Mouse (Mus musculus): ENCODE measurements around the gene Stpg2. TPM values are rescaled to one million over a fixed set of nuclear protein-coding genes. Genes with fewer than 3 reads are reported as not detected.
"Not testable (repeated sequence)": the region's sequence is repeated elsewhere in the genome, so short reads cannot be mapped to it uniquely, and the experiment has no call there.

Gene Stpg2
- polyA plus RNA-seq, 1 experiment from 2014 or later, result 0.11 TPM

DNA sequence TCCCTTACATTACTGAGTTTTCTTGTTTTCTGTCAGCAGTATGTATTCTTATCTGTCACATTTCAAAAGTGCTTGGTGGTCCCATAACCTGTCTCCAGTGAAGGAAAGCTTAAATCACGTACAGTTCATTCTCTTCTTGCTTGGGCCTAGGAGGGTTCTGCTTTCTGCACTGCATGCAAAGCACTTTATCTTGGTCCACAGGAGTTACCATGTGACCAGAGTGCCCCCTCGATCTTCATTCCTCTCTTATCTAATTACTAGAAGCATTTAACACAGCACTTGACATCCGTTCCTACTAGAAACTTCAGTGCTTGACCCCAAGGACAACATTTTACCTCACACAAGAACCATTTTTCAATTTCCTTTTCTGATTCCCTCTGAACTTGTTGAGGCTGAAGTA, 470.7 kb downstream of the Stpg2 start:
- Histone ChIP-seq H3K4me3 (no peak overlapping the region), H3K36me3 (no peaks in the 10 kb centered on the region), H3K27me3 (ENCODE audit: low read depth, poor library complexity, severe bottlenecking) (no peaks in the 10 kb centered on the region), H3K4me1 (no peaks in the 10 kb centered on the region), H3K9me3 (replicated peaks) (no peaks in the 10 kb centered on the region), H3K27ac (replicated peaks) (no peak overlapping the region)
- WGBS, result 75% methylated on average over 3 of the region's 3 CpGs
- no peak for DNase-seq (ENCODE audit: low spot score)

DNA sequence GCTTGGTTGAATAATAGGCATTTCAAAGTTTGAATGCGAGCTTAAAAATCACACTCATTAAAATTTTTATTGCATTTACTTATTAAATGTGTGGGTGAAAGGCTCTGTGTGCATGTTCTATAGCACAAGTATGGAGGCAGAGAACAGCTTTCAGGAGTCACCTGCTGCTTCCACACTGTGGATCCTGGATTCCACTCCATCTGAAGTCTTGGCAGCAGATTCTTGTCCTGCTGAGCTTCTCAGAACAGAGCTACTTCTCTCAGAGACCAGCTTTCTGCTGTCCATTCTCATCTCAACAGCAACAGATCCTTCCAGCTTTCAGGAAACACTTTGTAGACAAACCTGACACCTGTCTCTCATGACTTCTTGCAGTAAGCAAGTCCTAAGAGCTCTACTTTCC, 471.2 kb downstream of the Stpg2 start:
- DNase-seq (ENCODE audit: low spot score), result no peak
- Histone ChIP-seq H3K4me3 (no peak overlapping the region), H3K27ac (replicated peaks) (no peak overlapping the region)

DNA sequence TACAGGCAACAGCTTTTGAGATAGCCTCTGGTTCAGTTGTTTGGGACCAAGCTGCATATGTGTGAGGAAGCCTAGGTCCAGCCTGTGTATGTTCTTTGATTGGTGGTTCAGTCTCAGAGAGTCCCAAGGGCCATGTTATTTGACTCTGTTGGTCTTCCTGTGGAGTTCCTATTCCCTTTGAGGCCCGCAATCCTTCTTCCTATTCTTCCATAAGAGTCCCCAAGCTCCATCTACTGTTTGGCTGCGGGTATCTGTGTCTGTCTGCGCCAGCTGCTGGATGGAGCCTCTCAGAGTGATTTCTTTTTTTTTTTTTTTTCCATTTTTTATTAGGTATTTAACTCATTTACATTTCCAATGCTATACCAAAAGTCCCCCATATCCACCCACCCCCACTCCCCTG, 498.7 kb downstream of the Stpg2 start:
- H3K27ac ChIP-seq (replicated peaks); DNase-seq (ENCODE audit: low spot score); H3K4me3 ChIP-seq; H3K27me3 ChIP-seq (ENCODE audit: low read depth, poor library complexity, severe bottlenecking); H3K9me3 ChIP-seq (replicated peaks); H3K4me1 ChIP-seq; H3K36me3 ChIP-seq: not testable (repeated sequence)
- WGBS, result 94% methylated on average over 3 of the region's 3 CpGs

More for the DNA sequence above, 471.2 kb downstream of the Stpg2 start:
- Histone ChIP-seq H3K4me1 (no peaks in the 10 kb centered on the region), H3K9me3 (replicated peaks) (no peaks in the 10 kb centered on the region), H3K36me3 (no peaks in the 10 kb centered on the region), H3K27me3 (ENCODE audit: low read depth, poor library complexity, severe bottlenecking) (no peaks in the 10 kb centered on the region)
- 92% methylated on average over 1 of the region's 1 CpGs for WGBS

DNA sequence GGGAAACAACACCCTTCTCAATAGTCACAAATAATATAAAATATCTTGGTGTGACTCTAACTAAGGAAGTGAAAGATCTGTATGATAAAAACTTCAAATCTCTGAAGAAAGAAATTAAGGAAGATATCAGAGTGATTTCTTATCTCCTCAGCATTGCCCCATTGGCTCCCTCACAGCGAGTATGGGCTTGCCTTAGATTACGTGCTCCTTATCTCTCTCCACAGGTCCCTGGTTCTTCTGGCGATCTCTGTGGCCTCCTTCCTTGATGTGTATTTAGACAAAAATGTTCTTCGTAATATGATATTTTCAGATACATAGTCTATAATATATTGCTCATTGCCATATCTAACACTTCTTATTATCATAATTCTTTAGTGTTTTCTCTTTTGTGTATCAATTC, 501.9 kb downstream of the Stpg2 start:
- H3K4me3 ChIP-seq; H3K27me3 ChIP-seq (ENCODE audit: low read depth, poor library complexity, severe bottlenecking); H3K9me3 ChIP-seq (replicated peaks); H3K4me1 ChIP-seq; DNase-seq (ENCODE audit: low spot score); H3K36me3 ChIP-seq; H3K27ac ChIP-seq (replicated peaks): not testable (repeated sequence)
- 96% methylated on average over 4 of the region's 4 CpGs for WGBS

DNA sequence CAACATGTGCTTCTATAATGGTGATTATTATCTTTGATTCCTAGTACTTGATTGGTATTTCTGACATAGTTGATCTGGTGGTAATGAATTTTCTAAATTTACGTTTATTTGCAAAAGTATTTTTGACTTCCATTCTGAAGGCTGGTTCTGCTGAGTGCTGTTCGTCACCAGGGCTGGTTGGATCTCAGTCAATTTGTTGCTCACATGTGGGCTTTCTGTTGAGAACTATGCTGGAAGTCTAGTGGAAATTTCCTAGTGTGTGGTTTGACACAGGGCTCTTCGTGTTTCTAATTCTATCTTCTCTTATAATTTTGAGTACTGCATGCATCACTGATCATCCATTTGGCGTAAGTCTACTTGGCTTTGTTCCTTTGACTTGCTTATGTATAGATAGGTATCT, 504.3 kb downstream of the Stpg2 start:
- no peaks in the 10 kb centered on the region for H3K36me3 ChIP-seq
- H3K27ac ChIP-seq (replicated peaks), result no peak overlapping the region
- no peaks in the 10 kb centered on the region for H3K9me3 ChIP-seq (replicated peaks)
- H3K4me1 ChIP-seq, result no peaks in the 10 kb centered on the region
- WGBS, result 88% methylated on average over 4 of the region's 4 CpGs
- no peak for DNase-seq (ENCODE audit: low spot score)
- H3K27me3 ChIP-seq (ENCODE audit: low read depth, poor library complexity, severe bottlenecking), result no peaks in the 10 kb centered on the region
- H3K4me3 ChIP-seq, result no peak overlapping the region

DNA sequence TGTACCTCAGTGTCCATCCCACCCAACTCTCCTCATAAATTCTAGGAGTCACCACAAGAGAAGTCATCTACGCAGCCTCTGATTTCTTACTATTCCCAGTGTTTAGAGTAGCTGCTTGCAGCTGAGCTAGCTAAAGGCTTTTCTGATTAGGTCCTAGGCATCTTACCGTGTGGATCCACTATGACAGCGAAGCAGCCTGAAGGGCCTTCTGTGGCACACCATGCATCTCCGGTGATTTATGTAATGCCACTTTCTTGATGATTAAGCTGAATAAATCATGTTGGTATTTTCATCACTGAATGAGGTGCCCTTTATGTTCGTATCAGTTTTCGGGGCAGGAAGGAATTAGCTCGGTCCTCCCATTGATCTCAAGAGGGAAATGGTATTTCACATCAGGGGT, 523.3 kb downstream of the Stpg2 start:
- Histone ChIP-seq H3K4me3 (no peak overlapping the region), H3K27ac (replicated peaks) (no peak overlapping the region), H3K27me3 (ENCODE audit: low read depth, poor library complexity, severe bottlenecking) (no peaks in the 10 kb centered on the region), H3K9me3 (replicated peaks) (no peaks in the 10 kb centered on the region), H3K36me3 (no peaks in the 10 kb centered on the region), H3K4me1 (no peaks in the 10 kb centered on the region)
- no peak for DNase-seq (ENCODE audit: low spot score)
- 87% methylated on average over 7 of the region's 7 CpGs for WGBS

DNA sequence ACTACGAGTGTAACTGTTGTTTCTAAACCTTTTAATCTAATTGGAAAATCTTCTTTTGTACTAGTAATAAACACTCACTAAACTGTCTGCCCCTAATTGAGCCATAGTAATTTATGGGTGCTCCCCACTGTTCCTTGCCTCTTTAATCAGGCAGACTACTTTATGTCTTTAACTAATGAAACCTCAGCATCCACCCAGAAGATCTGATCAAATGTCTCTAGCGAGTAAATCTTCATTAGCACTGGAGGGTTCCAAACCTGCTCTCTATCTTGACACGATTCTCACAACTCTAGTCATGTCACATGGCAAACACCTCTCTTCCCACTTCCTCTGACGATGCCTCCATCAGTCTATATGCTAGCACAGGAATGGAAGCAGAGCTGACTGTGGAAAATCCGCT, 523.8 kb downstream of the Stpg2 start:
- no peak overlapping the region for H3K4me3 ChIP-seq
- no peak overlapping the region for H3K27ac ChIP-seq (replicated peaks)
- WGBS, result 83% methylated on average over 5 of the region's 5 CpGs
- H3K27me3 ChIP-seq (ENCODE audit: low read depth, poor library complexity, severe bottlenecking), result no peaks in the 10 kb centered on the region
- H3K4me1 ChIP-seq, result no peaks in the 10 kb centered on the region
- DNase-seq (ENCODE audit: low spot score), result no peak
- H3K9me3 ChIP-seq (replicated peaks), result no peaks in the 10 kb centered on the region
- H3K36me3 ChIP-seq, result no peaks in the 10 kb centered on the region

DNA sequence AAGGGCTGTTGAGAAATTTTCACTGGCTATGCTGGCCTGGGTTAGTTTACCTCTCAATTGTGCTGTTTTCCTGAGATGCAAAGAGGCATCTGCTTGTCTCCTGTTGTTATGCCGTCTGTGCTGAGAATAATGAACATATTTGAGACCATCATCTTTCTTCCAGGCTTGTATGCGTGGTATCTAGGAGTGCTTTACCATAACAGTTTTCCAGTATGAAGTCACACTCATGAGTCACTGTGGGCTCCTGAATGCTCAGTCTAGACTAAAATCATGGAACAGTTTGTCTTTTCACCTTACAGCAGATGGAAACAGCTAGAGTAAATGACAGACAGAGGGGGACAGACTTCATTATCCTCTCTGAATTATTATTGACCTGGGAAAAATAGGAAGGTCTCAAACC, 527.7 kb downstream of the Stpg2 start:
- no peak for DNase-seq (ENCODE audit: low spot score)
- no peaks in the 10 kb centered on the region for H3K27me3 ChIP-seq (ENCODE audit: low read depth, poor library complexity, severe bottlenecking)
- H3K9me3 ChIP-seq (replicated peaks), result no peaks in the 10 kb centered on the region
- H3K36me3 ChIP-seq, result no peaks in the 10 kb centered on the region
- H3K4me3 ChIP-seq, result no peak overlapping the region
- no peaks in the 10 kb centered on the region for H3K4me1 ChIP-seq
- 93% methylated on average over 2 of the region's 2 CpGs for WGBS
- H3K27ac ChIP-seq (replicated peaks), result no peak overlapping the region

DNA sequence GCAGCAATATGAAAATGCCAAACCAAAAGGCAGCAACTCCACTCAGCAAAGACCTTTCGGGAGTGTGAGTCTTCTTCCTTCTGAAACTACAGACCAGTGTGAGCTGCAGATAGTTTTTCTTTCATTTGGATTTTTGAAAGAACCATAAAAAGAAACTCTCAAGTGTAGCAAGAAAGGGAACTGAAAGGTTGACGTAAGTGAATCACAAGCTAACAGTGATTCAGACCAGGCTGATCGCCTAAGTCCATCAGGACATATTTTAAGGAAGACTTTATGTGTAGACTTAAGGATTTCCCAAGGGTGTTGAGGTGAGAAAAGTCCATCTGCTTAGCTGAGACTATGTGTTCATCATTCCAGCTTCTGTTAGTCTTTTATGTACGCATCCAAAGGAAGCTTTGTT, 533.9 kb downstream of the Stpg2 start:
- H3K27me3 ChIP-seq (ENCODE audit: low read depth, poor library complexity, severe bottlenecking), result no peaks in the 10 kb centered on the region
- no peak overlapping the region for H3K27ac ChIP-seq (replicated peaks)
- H3K36me3 ChIP-seq, result no peaks in the 10 kb centered on the region
- H3K9me3 ChIP-seq (replicated peaks), result no peaks in the 10 kb centered on the region
- 92% methylated on average over 4 of the region's 4 CpGs for WGBS
- no peak for DNase-seq (ENCODE audit: low spot score)
- H3K4me3 ChIP-seq, result no peak overlapping the region
- H3K4me1 ChIP-seq, result no peaks in the 10 kb centered on the region

Other genes starting within 250 kb of the Stpg2 start
- 58.4 and 60.9 TPM in 2 replicates for gene Rap1gds1, start 130.5 kb upstream of the Stpg2 start, polyA plus RNA-seq (2016; fragmentation: Nextera tagmentation; extraction: Ambion mirVana)